Mouse (Mus musculus) midbrain, embryonic 11.5 days (tissue): ENCODE measurements at regions not wholly inside any gene's neighbourhood (a gene's known extent, or its start where the extent isn't known, plus 50 kb on each side); places are given as distances from the start of the nearest gene placed in this dataset.
"Not testable (repeated sequence)": the region's sequence is repeated elsewhere in the genome, so short reads cannot be mapped to it uniquely, and the experiment has no call there.

Source experiments
- ATAC-seq: fragments of 200-750 bp; cut with Nextera tagmentation; 2 replicates; pipeline ENCODE4 v1.8.0; 2017; ENCODE audit warnings: moderate TSS enrichment, moderate library complexity; ENCODE audit not compliant: low FRiP score
- DNase-seq: peaks from one replicate; pipeline ENCODE4 v3.0.0; 2015; ENCODE audit warnings: low spot score; ENCODE audit errors: missing footprints
- H3K27ac ChIP-seq: fragments of 300-500 bp; sonication (generic); 2 replicates; pipeline ENCODE4 v1.5.1; 2014; ENCODE audit warnings: low read depth, low read length
- H3K27me3 ChIP-seq: fragments of 300-500 bp; sonication (generic); 2 replicates; pipeline ENCODE4 v1.6.1; 2014; ENCODE audit warnings: mild to moderate bottlenecking, low read length, moderate library complexity, mixed read lengths; ENCODE audit not compliant: control insufficient read depth, insufficient read depth
- H3K36me3 ChIP-seq: fragments of 300-500 bp; sonication (generic); 2 replicates; pipeline ENCODE4 v1.6.1; 2014; ENCODE audit warnings: mild to moderate bottlenecking, low read length, moderate library complexity, mixed read lengths; ENCODE audit not compliant: control insufficient read depth, insufficient read depth
- H3K4me1 ChIP-seq: fragments of 300-500 bp; sonication (generic); 2 replicates; pipeline ENCODE4 v1.6.1; 2014; ENCODE audit warnings: low read length; ENCODE audit not compliant: control insufficient read depth, insufficient read depth
- H3K4me2 ChIP-seq: fragments of 300-500 bp; sonication (generic); 2 replicates; pipeline ENCODE4 v1.6.1; 2014; ENCODE audit warnings: mild to moderate bottlenecking, moderate library complexity
- H3K4me3 ChIP-seq: fragments of 300-500 bp; sonication (generic); 2 replicates; pipeline ENCODE4 v1.5.1; 2014; ENCODE audit warnings: low read depth, low read length
- H3K9ac ChIP-seq: fragments of 300-500 bp; sonication (generic); 2 replicates; pipeline ENCODE4 v1.6.1; 2014; ENCODE audit warnings: low read length
- H3K9me3 ChIP-seq: fragments of 300-500 bp; sonication (generic); 2 replicates; pipeline ENCODE4 v1.6.1; 2016; ENCODE audit warnings: low read length; ENCODE audit not compliant: control insufficient read depth
- WGBS: fragments of 180-500 bp; shearing (Covaris S2); extraction: QIAGEN DNeasy Blood & Tissue Kit; methylation state at CpG from one replicate; pipeline ENCODE4 v1.1.7; 2014; 5-methylcytosine and 5-hydroxymethylcytosine counted together

DNA sequence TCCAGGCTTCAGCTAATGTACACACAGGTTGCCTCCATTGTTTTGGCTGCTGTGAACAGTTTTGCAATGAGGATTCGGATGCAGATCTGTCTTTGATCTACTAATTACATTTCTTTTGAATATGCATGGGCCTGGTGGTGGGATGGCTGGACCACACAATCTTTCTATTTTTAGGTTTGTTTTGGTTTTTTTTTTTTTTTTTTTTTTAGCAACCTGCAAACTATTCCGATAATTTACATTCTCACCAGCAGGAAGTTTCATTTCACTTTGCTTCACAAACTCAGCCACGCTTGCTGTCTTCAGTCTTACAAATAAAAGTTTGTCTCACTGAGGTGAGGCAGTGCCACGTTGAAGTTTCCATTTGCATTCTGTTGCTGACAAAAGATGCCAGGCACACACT, 127.7 kb upstream of the Intu start:
- DNase-seq (no peak), ATAC-seq (no peak)
- Histone ChIP-seq H3K27ac (no peak overlapping the region), H3K4me2 (no peak overlapping the region), H3K36me3 (no peaks in the 10 kb centered on the region), H3K4me3 (no peak overlapping the region), H3K9ac (no peak overlapping the region), H3K27me3 (no peaks in the 10 kb centered on the region), H3K4me1 (no peaks in the 10 kb centered on the region), H3K9me3 (no peaks in the 10 kb centered on the region)
- 79% methylated on average over 4 of the region's 4 CpGs for WGBS

- Histone ChIP-seq H3K9ac (no peak overlapping the region), H3K36me3 (no peaks in the 10 kb centered on the region), H3K27ac (no peak overlapping the region), H3K4me2 (no peak overlapping the region), H3K9me3 (no peaks in the 10 kb centered on the region), H3K27me3 (no peaks in the 10 kb centered on the region), H3K4me1 (no peaks in the 10 kb centered on the region), H3K4me3 (no peak overlapping the region)
- no peak for DNase-seq
- 81% methylated on average over 18 of the region's 18 CpGs for WGBS
- ATAC-seq: no peak
Observed at GRCm38 (mm10) chr3:40405095-40405948, 125.8 kb upstream of the Intu start.

- WGBS: 87% methylated on average over 2 of the region's 2 CpGs
- DNase-seq: peak; percentile 53
- no peaks in the 10 kb centered on the region for H3K9me3 ChIP-seq
- H3K4me2 ChIP-seq: no peak overlapping the region
- H3K9ac ChIP-seq: no peak overlapping the region
- H3K27me3 ChIP-seq: no peaks in the 10 kb centered on the region
- ATAC-seq: no peak
- no peak overlapping the region for H3K27ac ChIP-seq
- no peaks in the 10 kb centered on the region for H3K36me3 ChIP-seq
- no peak overlapping the region for H3K4me3 ChIP-seq
- H3K4me1 ChIP-seq: no peaks in the 10 kb centered on the region
Observed at GRCm38 (mm10) chr3:40405949-40406236, 125.2 kb upstream of the Intu start.

DNA sequence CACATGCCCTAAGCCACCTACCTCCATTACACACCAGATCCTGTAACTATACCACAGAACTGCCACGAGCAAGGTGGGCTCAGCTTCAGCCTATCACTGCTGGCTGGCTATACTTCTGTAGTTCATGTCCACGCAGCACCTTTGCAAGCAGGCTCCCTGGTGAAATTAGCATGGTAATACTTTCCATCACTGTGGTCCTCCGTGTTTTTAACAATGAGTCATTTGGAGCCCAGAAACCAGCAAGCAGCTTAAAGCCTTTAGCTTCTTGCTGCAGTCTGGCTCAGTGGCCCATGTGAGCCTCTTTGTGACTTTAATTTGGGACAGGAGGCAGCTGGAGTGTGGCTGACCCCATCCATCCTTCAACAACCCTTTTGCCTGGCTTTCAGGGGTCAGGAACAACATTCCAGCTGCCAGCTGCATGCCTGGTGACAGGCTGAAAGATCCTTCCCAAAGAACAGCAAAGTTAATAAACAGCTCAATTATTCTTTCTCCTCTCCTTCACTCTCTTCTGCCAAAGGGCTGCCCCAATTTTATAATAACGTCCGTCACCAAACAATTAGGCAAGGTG, 122.1 kb upstream of the Intu start:
- no peaks in the 10 kb centered on the region for H3K9me3 ChIP-seq
- no peak overlapping the region for H3K4me2 ChIP-seq
- H3K27ac ChIP-seq: no peak overlapping the region
- WGBS: 54% methylated on average over 5 of the region's 5 CpGs
- no peak overlapping the region for H3K4me3 ChIP-seq
- ATAC-seq (no peak), DNase-seq (peak; percentile 82)
- H3K27me3 ChIP-seq: no peaks in the 10 kb centered on the region
- no peaks in the 10 kb centered on the region for H3K4me1 ChIP-seq
- H3K36me3 ChIP-seq: no peaks in the 10 kb centered on the region
- no peak overlapping the region for H3K9ac ChIP-seq

- ATAC-seq (no peak), DNase-seq (peak; percentile 71)
- H3K4me1 ChIP-seq: no peaks in the 10 kb centered on the region
- H3K9ac ChIP-seq: no peak overlapping the region
- WGBS: 89% methylated on average over 4 of the region's 4 CpGs
- H3K27me3 ChIP-seq: no peaks in the 10 kb centered on the region
- H3K4me3 ChIP-seq: no peak overlapping the region
- no peak overlapping the region for H3K27ac ChIP-seq
- H3K4me2 ChIP-seq: no peak overlapping the region
- no peaks in the 10 kb centered on the region for H3K36me3 ChIP-seq
- H3K9me3 ChIP-seq: no peaks in the 10 kb centered on the region
Observed at GRCm38 (mm10) chr3:40410749-40411310, 120.3 kb upstream of the Intu start.

DNA sequence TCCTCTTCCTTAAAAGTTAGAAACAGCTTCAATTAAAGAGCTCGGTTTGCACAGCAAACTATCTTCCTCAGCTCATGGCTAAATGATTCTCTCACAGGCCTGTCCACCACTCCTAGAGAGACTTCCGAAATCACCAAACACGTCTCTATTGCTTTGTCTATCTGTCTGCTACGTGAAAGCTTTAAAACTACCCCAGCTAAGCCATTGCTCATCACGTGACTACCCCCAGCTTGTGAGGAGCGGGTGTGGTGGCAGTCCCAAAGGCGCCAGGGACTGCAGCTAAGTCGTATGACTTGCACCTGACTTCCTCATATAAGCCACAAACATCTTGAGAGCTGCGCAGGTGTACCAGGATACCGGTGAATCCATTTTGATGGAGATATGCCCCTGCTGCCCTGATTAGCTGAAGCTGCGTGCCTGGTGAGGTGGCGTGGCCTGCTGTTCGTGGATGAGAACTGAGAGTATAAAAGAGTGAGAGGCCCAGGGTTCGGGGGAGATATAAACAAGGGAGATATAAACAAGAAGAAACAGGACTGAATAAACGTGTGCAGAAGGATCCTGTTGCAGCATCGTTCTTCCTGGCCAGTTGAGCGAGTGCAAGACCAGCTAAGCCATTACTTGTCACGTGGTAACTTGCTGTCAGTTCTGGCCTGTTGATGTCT, 105.8 kb upstream of the Intu start:
- H3K4me2 ChIP-seq, ATAC-seq, H3K36me3 ChIP-seq, H3K9me3 ChIP-seq, H3K9ac ChIP-seq, DNase-seq, H3K4me1 ChIP-seq, H3K27ac ChIP-seq, H3K27me3 ChIP-seq, H3K4me3 ChIP-seq: not testable (repeated sequence)
- WGBS: 60% methylated on average over 15 of the region's 18 CpGs

GRCm38 (mm10) chr3:40426070-40426469, 105.0 kb upstream of the Intu start:
- Histone ChIP-seq H3K4me1 (no peaks in the 10 kb centered on the region), H3K4me3 (no peak overlapping the region)

DNA sequence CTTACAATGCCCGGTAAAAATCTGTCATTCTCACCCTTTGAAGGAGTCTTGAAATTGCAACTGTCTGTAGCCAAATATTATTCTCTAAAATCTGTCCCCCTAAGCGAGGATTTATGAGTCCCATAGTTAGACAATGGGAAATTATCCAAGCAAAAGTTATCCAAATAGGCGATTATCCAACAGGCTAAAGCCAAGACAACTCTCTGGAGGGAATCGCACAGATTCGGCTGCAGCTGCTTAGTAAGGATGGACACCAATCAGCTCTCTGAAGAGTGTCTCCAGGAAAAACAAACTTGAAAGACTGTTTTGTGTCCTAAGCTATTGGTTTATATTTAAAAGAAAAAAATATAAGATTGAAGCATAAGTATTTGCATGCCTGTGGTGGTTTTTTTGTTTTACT, 103.1 kb upstream of the Intu start:
- Histone ChIP-seq H3K36me3 (no peaks in the 10 kb centered on the region), H3K9me3 (no peaks in the 10 kb centered on the region), H3K4me3 (no peak overlapping the region), H3K27ac (no peak overlapping the region), H3K4me2 (no peak overlapping the region), H3K9ac (no peak overlapping the region), H3K27me3 (no peaks in the 10 kb centered on the region), H3K4me1 (no peaks in the 10 kb centered on the region)
- ATAC-seq: no peak
- WGBS: 79% methylated on average over 5 of the region's 5 CpGs
- no peak for DNase-seq

More at GRCm38 (mm10) chr3:40426070-40426469, 105.0 kb upstream of the Intu start:
- Histone ChIP-seq H3K4me2 (no peak overlapping the region), H3K36me3 (no peaks in the 10 kb centered on the region), H3K27me3 (no peaks in the 10 kb centered on the region), H3K27ac (no peak overlapping the region), H3K9me3 (no peaks in the 10 kb centered on the region), H3K9ac (no peak overlapping the region)
- ATAC-seq (no peak), DNase-seq (no peak)
- 94% methylated on average over 4 of the region's 4 CpGs for WGBS

GRCm38 (mm10) chr3:40438251-40438650, 92.8 kb upstream of the Intu start:
- H3K36me3 ChIP-seq: no peaks in the 10 kb centered on the region
- H3K27me3 ChIP-seq: no peaks in the 10 kb centered on the region
- H3K4me1 ChIP-seq: no peaks in the 10 kb centered on the region
- H3K9me3 ChIP-seq: no peaks in the 10 kb centered on the region
- H3K27ac ChIP-seq: no peak overlapping the region
- H3K4me3 ChIP-seq: no peak overlapping the region
- ATAC-seq: no peak
- WGBS: 86% methylated on average over 4 of the region's 4 CpGs
- no peak overlapping the region for H3K9ac ChIP-seq
- H3K4me2 ChIP-seq: no peak overlapping the region
- no peak for DNase-seq
